Mouse (Mus musculus): Measurements from ENCODE around the gene Sox5.

- no peak for TF ChIP-seq EP300 (IDR thresholded peaks at IDR 0.05; ENCODE audit: low read depth)
- no peak for TF ChIP-seq CTCF (IDR thresholded peaks at IDR 0.05; ENCODE audit: low read depth)
Observed at GRCm38 (mm10) chr6:144175590-144175989, 606.2 kb downstream of the Sox5 start.

Data from liver, embryonic 14.5 days (tissue).